Mouse (Mus musculus) midbrain, embryonic 16.5 days (tissue): ENCODE measurements at regions not wholly inside any gene's neighbourhood (a gene's known extent, or its start where the extent isn't known, plus 50 kb on each side); places are given as distances from the start of the nearest gene placed in this dataset.

Experiments used
- ATAC-seq: fragments of 200-750 bp; cut with Nextera tagmentation; 2 replicates; pipeline ENCODE4 v1.8.0; 2017; ENCODE audit warnings: moderate TSS enrichment
- H3K27ac ChIP-seq: fragments of 300-500 bp; sonication (generic); 2 replicates; pipeline ENCODE4 v1.5.1; 2014; ENCODE audit warnings: mild to moderate bottlenecking, low read length, mixed read lengths
- H3K27me3 ChIP-seq: fragments of 300-500 bp; sonication (generic); 2 replicates; pipeline ENCODE4 v1.6.1; 2014; ENCODE audit warnings: low read depth, low read length, mixed read lengths; ENCODE audit not compliant: control insufficient read depth, insufficient read depth
- H3K36me3 ChIP-seq: fragments of 300-500 bp; sonication (generic); 2 replicates; pipeline ENCODE4 v1.6.1; 2014; ENCODE audit warnings: mild to moderate bottlenecking, low read length, moderate library complexity, mixed read lengths; ENCODE audit not compliant: control insufficient read depth, insufficient read depth
- H3K4me1 ChIP-seq: fragments of 300-500 bp; sonication (generic); 2 replicates; pipeline ENCODE4 v1.6.1; 2014; ENCODE audit warnings: mild to moderate bottlenecking, low read length, mixed read lengths; ENCODE audit not compliant: control insufficient read depth, insufficient read depth
- H3K4me2 ChIP-seq: fragments of 300-500 bp; sonication (generic); 2 replicates; pipeline ENCODE4 v1.6.1; 2014; ENCODE audit warnings: mild to moderate bottlenecking, low read length, mixed read lengths
- H3K4me3 ChIP-seq: fragments of 300-500 bp; sonication (generic); 2 replicates; pipeline ENCODE4 v1.5.1; 2014; ENCODE audit warnings: low read depth, mild to moderate bottlenecking, low read length, moderate library complexity, mixed read lengths
- H3K9ac ChIP-seq: fragments of 300-500 bp; sonication (generic); 2 replicates; pipeline ENCODE4 v1.6.1; 2014; ENCODE audit warnings: low read depth, low read length, mixed read lengths
- H3K9me3 ChIP-seq: fragments of 300-500 bp; sonication (generic); replicated peaks from 2 replicates; pipeline ENCODE4 v1.6.1; 2014; ENCODE audit warnings: mild to moderate bottlenecking, low read length, mixed read lengths; ENCODE audit not compliant: control insufficient read depth, poor library complexity, severe bottlenecking
- WGBS: fragments of 180-500 bp; shearing (Covaris S2); extraction: QIAGEN DNeasy Blood & Tissue Kit; methylation state at CpG from one replicate; pipeline ENCODE4 v1.1.7; 2014; 5-methylcytosine and 5-hydroxymethylcytosine counted together

- no peak overlapping the region for H3K4me2 ChIP-seq
- H3K4me1 ChIP-seq: no peaks in the 10 kb centered on the region
- 90% methylated on average over 2 of the region's 2 CpGs for WGBS
- H3K27me3 ChIP-seq: no peaks in the 10 kb centered on the region
- no peak overlapping the region for H3K27ac ChIP-seq
- H3K4me3 ChIP-seq: no peak overlapping the region
- no peaks in the 10 kb centered on the region for H3K9me3 ChIP-seq
- ATAC-seq: no peak
- H3K9ac ChIP-seq: no peak overlapping the region
- H3K36me3 ChIP-seq: no peaks in the 10 kb centered on the region
Measured at GRCm38 (mm10) chr7:111355088-111355656, 272.3 kb upstream of the Eif4g2 start.

GRCm38 (mm10) chr7:111354066-111354465, 271.2 kb upstream of the Eif4g2 start:
- ATAC-seq: no peak
- Histone ChIP-seq H3K4me3 (no peak overlapping the region), H3K9me3 (no peaks in the 10 kb centered on the region), H3K4me1 (no peaks in the 10 kb centered on the region), H3K36me3 (no peaks in the 10 kb centered on the region), H3K4me2 (no peak overlapping the region), H3K27me3 (no peaks in the 10 kb centered on the region), H3K27ac (no peak overlapping the region), H3K9ac (no peak overlapping the region)
- 85% methylated on average over 4 of the region's 4 CpGs for WGBS

DNA sequence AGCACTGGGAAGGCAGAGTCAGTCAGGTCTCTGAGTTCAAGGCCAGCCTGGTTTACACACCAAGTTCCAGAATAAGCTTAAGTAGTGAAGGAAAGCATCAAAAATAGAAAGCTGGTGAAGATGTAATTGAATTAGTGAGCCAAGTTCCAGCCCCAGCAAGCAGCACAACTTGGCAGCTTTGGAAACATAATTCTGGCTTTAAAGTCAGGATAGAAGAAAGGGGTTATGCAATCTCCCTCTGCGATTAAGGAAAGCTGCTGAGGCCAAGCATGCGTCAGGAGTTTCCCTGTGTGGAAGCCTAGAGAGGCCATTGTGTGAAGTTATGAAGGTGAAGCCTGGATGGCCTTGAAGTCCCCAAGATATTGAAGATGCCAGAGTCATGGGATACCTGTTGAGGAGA, 269.3 kb upstream of the Eif4g2 start:
- Histone ChIP-seq H3K4me1 (0 out of 2 replicates have a peak, but pooled peaks cover 2% of the 10 kb centered on the region), H3K27me3 (no peaks in the 10 kb centered on the region), H3K36me3 (no peaks in the 10 kb centered on the region), H3K27ac (no peak overlapping the region), H3K9ac (no peak overlapping the region), H3K9me3 (no peaks in the 10 kb centered on the region), H3K4me2 (no peak overlapping the region), H3K4me3 (no peak overlapping the region)
- WGBS: 93% methylated on average over 2 of the region's 2 CpGs
- ATAC-seq: no peak

DNA sequence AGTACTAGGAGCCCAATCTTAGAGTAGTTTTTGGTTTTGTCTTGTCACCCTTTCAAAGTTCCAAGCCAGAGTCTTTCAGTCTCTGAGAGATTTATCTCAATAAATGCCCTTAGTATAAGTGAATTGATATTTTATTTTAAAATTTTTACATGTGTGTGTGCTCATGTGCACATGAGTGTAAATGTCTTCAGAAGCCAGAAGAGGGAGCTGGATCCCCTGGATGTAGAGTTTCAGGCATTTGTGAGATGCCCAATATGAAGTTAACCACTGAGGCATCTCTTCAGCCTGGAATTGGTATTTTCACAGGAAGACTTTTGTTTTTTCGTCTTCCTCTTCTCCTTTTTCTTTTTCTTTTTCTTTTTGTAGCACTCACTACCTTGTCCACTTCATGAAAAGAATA, 262.3 kb upstream of the Eif4g2 start:
- no peak overlapping the region for H3K4me3 ChIP-seq
- no peak overlapping the region for H3K4me2 ChIP-seq
- no peak overlapping the region for H3K27ac ChIP-seq
- no peak overlapping the region for H3K9ac ChIP-seq
- no peaks in the 10 kb centered on the region for H3K9me3 ChIP-seq
- H3K36me3 ChIP-seq: no peaks in the 10 kb centered on the region
- no peaks in the 10 kb centered on the region for H3K27me3 ChIP-seq
- ATAC-seq: no peak
- H3K4me1 ChIP-seq: 0 out of 2 replicates have a peak, but pooled peaks cover 2% of the 10 kb centered on the region
- whole genome bisulfite sequencing: 81% methylated on average over 1 of the region's 1 CpGs

- H3K36me3 ChIP-seq: no peaks in the 10 kb centered on the region
- 70% methylated on average over 3 of the region's 3 CpGs for WGBS
- ATAC-seq: no peak
- H3K27ac ChIP-seq: no peak overlapping the region
- H3K4me3 ChIP-seq: no peak overlapping the region
- H3K9me3 ChIP-seq: no peaks in the 10 kb centered on the region
- no peak overlapping the region for H3K9ac ChIP-seq
- no peak overlapping the region for H3K4me2 ChIP-seq
- no peaks in the 10 kb centered on the region for H3K27me3 ChIP-seq
- H3K4me1 ChIP-seq: no peaks in the 10 kb centered on the region
Measured at GRCm38 (mm10) chr7:111337053-111337452, 254.2 kb upstream of the Eif4g2 start.

DNA sequence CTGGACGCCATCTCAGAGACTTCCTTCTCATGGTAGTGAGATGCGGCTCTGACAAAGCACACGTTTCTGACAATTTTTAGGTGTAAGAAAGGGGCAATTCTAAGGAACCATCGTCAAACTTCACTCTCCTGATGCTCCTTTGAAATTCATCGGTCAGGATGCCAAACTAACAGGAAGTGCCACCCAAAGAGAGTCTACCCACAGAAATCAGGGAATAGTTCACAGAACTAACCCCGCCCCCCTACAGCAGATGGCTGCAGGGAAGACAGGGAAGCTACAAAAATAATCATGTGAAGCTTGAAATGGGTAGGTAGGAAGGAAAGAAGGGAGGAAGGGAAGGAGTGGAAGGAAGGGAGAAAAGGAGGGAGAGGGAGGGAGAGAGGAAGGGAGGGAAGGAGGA, 240.1 kb upstream of the Eif4g2 start:
- Histone ChIP-seq H3K27ac (no peak overlapping the region), H3K9me3 (no peaks in the 10 kb centered on the region; the same call in 1 of the 2 replicates), H3K4me1 (0 out of 2 replicates have a peak, but pooled peaks cover 2% of the 10 kb centered on the region), H3K4me2 (no peak overlapping the region), H3K4me3 (no peak overlapping the region), H3K27me3 (no peaks in the 10 kb centered on the region), H3K9ac (no peak overlapping the region), H3K36me3 (no peaks in the 10 kb centered on the region)
- WGBS: 86% methylated on average over 6 of the region's 6 CpGs
- no peak for ATAC-seq

- Histone ChIP-seq H3K4me3 (no peak overlapping the region), H3K27ac (no peak overlapping the region), H3K27me3 (no peaks in the 10 kb centered on the region), H3K9ac (no peak overlapping the region), H3K9me3 (no peaks in the 10 kb centered on the region), H3K36me3 (no peaks in the 10 kb centered on the region), H3K4me1 (0 out of 2 replicates have a peak, but pooled peaks cover 2% of the 10 kb centered on the region), H3K4me2 (no peak overlapping the region)
- ATAC-seq: no peak
- WGBS: 76% methylated on average over 1 of the region's 1 CpGs
Measured at GRCm38 (mm10) chr7:111319917-111320316, 237.1 kb upstream of the Eif4g2 start.

DNA sequence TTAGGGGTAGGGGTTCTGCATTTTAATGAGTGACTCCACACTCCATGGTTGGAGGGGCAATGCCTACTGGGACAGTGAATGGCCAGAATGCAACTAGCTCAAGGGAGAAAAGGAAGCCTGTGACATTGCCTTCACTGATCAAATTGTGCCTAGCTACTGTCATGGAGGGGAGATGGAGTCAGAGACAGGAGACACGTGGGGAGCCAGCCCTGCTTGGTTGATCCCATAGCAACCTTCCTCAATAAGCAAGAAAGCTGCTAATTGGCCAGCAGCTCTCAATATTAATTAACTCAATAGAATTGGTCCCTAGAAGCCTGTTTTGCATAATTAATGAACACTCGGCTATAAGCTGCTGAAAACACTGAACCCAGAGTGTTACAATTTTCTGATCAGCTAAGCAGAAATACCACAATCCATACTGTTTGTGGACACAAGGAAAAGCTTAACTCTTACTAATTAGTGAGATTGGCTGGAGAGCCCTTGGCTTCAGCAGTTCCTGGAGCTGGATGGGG, 233.7 kb upstream of the Eif4g2 start:
- 64% methylated on average over 2 of the region's 2 CpGs for WGBS

DNA sequence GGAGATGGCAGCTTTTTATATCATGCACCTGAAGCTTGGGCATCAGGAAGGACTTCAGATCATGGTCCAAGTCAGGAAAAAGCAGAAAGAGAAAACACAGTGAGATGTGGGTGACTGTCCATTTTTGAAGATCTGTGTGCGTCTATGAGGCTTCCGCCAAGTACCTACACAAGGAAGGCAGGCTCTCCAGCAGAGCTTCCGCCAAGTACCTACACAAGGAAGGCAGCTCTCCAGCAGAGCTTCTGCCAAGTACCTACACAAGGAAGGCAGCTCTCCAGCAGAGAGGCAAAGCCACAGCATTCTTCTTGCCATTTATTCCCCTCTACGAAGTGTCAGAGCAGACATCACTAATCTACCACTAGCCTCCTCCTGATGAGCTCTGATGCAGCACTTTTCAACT, 231.1 kb upstream of the Eif4g2 start:
- H3K27me3 ChIP-seq: no peaks in the 10 kb centered on the region
- H3K9ac ChIP-seq: no peak overlapping the region
- H3K9me3 ChIP-seq: no peaks in the 10 kb centered on the region
- 94% methylated on average over 4 of the region's 4 CpGs for WGBS
- H3K4me2 ChIP-seq: no peak overlapping the region
- no peaks in the 10 kb centered on the region for H3K4me1 ChIP-seq
- H3K27ac ChIP-seq: no peak overlapping the region
- ATAC-seq: no peak
- no peaks in the 10 kb centered on the region for H3K36me3 ChIP-seq
- H3K4me3 ChIP-seq: no peak overlapping the region

More for the DNA sequence above, 233.7 kb upstream of the Eif4g2 start:
- no peak overlapping the region for H3K27ac ChIP-seq
- H3K36me3 ChIP-seq: no peaks in the 10 kb centered on the region
- ATAC-seq: no peak
- H3K4me3 ChIP-seq: no peak overlapping the region
- no peaks in the 10 kb centered on the region for H3K9me3 ChIP-seq
- no peaks in the 10 kb centered on the region for H3K27me3 ChIP-seq
- H3K9ac ChIP-seq: no peak overlapping the region
- H3K4me1 ChIP-seq: no peaks in the 10 kb centered on the region
- H3K4me2 ChIP-seq: no peak overlapping the region
